Mouse (Mus musculus): ENCODE results near the gene Bmp15. TPM values are rescaled to one million over a fixed set of nuclear protein-coding genes. Genes with fewer than 3 reads are reported as not detected.

The Bmp15 gene
- not detected for polyA plus RNA-seq (2017; shearing (Covaris generic))

DNA sequence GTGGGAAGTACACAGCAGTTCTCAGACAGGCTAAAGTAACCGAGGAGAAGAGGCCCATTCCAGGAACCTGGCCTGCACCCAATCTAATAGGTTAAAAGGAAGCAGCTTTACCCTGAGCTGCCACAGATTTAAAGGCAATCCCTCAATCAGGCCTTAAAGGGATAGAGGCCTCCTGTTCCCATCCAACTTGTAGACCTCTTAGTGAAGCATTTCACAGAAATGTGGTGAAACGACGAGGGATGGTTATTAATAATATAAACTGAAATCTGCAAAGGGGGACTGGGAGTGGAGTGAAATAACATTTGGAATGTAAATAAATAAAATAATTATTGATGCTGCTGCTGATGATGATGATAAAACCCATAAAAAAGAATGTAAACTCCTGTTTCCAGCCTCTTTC lies at the start of gene Bmp15:
Gene Bmp15, minus strand, starts transcription at position 101 of the 400 bp plus-strand sequence.

Other genes with a start within 250 kb of the Bmp15 start
- gene AU022751, start 237.3 kb downstream of the Bmp15 start, polyA plus RNA-seq (2017; shearing (Covaris generic)) = not detected
- gene Nudt10, start 147.7 kb downstream of the Bmp15 start, polyA plus RNA-seq (2017; shearing (Covaris generic)) = 0.21 TPM
- gene Shroom4, start 79.1 kb upstream of the Bmp15 start, polyA plus RNA-seq (2017; shearing (Covaris generic)) = not detected